Mouse (Mus musculus): ENCODE measurements at regions not wholly inside any gene's neighbourhood (a gene's known extent, or its start where the extent isn't known, plus 50 kb on each side); places are given as distances from the start of the nearest gene placed in this dataset.

DNA sequence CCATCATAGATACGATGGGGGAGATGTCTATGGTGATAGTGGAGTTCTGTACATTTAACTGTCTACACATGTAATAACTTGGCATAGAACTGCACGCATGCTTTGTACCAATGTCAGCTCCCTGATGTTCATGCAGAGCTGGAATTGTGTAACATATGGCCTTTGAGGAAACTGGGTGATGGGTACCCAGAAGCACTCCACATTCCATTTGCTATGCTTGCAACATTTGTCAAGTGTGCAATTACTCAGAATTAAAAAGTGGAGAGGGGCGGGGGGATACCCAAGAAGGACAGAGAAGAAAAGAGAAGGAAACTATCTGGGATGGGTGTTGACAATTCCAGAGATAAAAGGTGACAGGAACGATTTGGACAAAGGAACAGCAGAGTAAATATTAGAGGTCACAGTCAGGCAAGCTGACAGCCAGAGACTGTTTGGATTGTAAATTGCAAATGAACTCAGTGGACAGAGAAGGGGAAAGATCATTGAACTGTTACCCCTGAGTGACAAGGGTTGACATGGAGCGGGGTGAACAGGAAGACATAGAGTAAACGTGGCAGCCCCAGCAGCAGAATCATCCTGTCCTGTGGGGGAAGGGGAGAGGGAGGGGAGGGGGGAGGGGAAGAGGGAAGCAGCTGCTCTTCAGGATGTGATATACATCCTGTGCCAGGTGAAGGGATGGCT is 390.1 kb upstream of the Jarid2 start:
- TF ChIP-seq CTCF (conservative IDR thresholded peaks at IDR 0.05; ENCODE audit: low read length) (no peak), POU5F1 (IDR thresholded peaks at IDR 0.05; ENCODE audit: borderline replicate concordance, low read length) (no peak)

Measured in E14TG2a.4 (cell line).